Mouse (Mus musculus): ENCODE results near the gene Stxbp3. TPM values are rescaled to one million over a fixed set of nuclear protein-coding genes. Genes with fewer than 3 reads are reported as not detected.

Stxbp3 gene
- polyA plus RNA-seq, 1 experiment from 2014 or later = 21.4 TPM

DNA sequence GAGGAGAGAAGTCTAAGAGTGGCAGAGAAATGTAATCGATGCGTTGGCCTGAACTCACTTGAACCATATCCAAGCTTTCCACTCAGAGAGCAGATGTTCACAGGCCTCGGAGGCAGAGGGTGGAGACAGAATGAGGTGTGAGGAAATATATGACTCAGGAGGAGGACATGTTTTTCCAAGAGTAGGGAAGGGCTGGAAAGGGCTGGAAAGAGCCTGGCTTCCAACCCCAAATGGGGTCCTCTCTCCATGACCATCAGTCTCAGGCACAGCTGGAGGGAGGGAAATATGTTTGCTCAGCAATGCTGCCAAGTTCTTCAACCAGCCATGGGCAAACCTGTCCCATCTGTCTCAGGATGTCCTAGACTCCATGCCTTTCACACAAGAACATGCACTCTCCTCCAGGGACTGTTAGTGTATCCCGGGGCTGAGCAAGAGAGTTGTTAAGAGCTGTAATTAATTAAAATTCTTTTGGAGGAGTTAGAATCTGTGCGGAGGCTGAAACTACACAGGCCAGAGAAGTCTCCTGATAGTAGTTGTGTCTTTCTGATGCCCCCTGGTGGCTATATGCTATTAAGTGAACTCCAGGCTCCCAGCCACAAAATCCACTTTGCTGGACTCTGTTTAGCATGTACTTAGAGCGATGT, 69.5 kb downstream of the Stxbp3 start:
- no peaks in the 10 kb centered on the region for H3K4me1 ChIP-seq
- no peak overlapping the region for H3K4me2 ChIP-seq (replicated peaks)
- WGBS = 45% methylated on average over 6 of the region's 6 CpGs
- peak; percentile 66; the same call in 1 of the 2 replicates for ATAC-seq (ENCODE audit: low FRiP score, low read depth)
- H3K9ac ChIP-seq = no peak overlapping the region
- H3K27ac ChIP-seq = no peak overlapping the region
- no peaks in the 10 kb centered on the region for H3K27me3 ChIP-seq (replicated peaks)
- no peak overlapping the region for H3K4me3 ChIP-seq
- H3K36me3 ChIP-seq = no peaks in the 10 kb centered on the region
- H3K9me3 ChIP-seq = no peaks in the 10 kb centered on the region

DNA sequence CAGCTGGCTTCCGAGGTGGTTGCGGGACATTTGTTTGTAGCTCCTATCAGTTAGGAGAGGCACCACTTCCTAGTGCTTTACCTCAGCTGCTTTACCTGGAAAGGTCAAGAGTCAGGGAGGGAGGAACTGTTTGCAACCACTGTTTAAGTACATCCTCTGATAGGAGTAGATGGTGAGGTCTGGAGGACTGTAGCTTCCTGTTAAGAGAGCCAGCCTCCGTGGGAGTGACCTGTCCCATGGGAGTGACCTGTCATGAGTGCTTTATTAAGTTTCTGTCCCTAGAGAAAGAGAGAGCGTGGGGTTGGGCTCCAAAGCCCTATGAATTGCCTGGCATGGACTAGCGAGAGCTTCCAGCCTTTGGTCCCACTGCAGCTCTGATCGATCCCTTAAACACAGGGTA, 70.8 kb downstream of the Stxbp3 start:
- no peak for ATAC-seq (ENCODE audit: low FRiP score, low read depth)
- H3K36me3 ChIP-seq = no peaks in the 10 kb centered on the region
- H3K27ac ChIP-seq = no peak overlapping the region
- no peak overlapping the region for H3K4me3 ChIP-seq
- no peak overlapping the region for H3K9ac ChIP-seq
- H3K9me3 ChIP-seq = no peaks in the 10 kb centered on the region
- H3K4me2 ChIP-seq (replicated peaks) = no peak overlapping the region
- H3K4me1 ChIP-seq = no peaks in the 10 kb centered on the region
- no peaks in the 10 kb centered on the region for H3K27me3 ChIP-seq (replicated peaks)
- WGBS = 80% methylated on average over 6 of the region's 6 CpGs

DNA sequence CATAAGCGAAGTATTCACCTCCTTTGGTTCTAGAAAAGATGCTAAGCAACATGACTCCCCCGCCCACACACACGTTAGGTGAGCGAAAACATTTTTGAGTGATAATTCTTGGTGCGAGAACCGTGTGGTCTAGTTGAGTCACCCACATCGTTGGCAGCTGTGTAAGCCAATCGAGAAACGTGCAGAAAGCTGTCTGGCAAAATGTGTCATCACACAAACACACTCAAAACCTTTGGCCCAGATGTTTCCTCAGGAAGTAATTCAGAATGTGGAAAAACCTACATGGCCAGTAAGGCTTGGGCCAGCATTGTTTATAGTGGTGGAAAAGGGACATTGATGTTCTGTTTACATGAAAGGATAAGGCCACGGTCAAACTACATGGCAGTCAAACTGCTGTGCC, 72.9 kb downstream of the Stxbp3 start:
- no peaks in the 10 kb centered on the region for H3K27me3 ChIP-seq (replicated peaks)
- no peaks in the 10 kb centered on the region for H3K9me3 ChIP-seq
- no peak overlapping the region for H3K4me3 ChIP-seq
- no peak overlapping the region for H3K27ac ChIP-seq
- H3K4me1 ChIP-seq = no peaks in the 10 kb centered on the region
- H3K9ac ChIP-seq = no peak overlapping the region
- H3K4me2 ChIP-seq (replicated peaks) = no peak overlapping the region
- WGBS = 90% methylated on average over 10 of the region's 10 CpGs
- ATAC-seq (ENCODE audit: low FRiP score, low read depth) = no peak
- no peaks in the 10 kb centered on the region for H3K36me3 ChIP-seq

DNA sequence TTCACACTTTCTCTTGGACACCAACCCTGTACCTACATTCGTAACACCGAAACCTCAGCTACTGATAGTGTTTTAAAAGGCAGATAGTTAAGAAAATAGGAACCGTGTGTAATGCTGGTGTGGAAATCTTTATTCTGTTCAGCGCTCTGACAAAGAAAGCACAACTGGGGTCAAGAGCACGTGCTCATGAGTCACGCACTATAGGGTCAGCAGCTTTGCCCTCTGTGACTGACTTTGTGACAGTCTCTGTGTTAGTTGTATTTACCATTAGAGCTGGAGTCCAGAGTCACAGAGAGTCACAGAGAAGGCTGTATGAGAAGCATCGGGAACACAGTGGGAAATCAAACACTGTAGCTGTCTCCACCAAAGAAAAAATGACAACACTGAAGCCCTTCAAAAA, 73.4 kb downstream of the Stxbp3 start:
- Histone ChIP-seq H3K4me3 (no peak overlapping the region), H3K9me3 (no peaks in the 10 kb centered on the region), H3K4me2 (replicated peaks) (no peak overlapping the region), H3K27ac (no peak overlapping the region), H3K36me3 (no peaks in the 10 kb centered on the region), H3K27me3 (replicated peaks) (no peaks in the 10 kb centered on the region), H3K9ac (no peak overlapping the region), H3K4me1 (no peaks in the 10 kb centered on the region)
- no peak for ATAC-seq (ENCODE audit: low FRiP score, low read depth)
- 84% methylated on average over 7 of the region's 7 CpGs for WGBS

DNA sequence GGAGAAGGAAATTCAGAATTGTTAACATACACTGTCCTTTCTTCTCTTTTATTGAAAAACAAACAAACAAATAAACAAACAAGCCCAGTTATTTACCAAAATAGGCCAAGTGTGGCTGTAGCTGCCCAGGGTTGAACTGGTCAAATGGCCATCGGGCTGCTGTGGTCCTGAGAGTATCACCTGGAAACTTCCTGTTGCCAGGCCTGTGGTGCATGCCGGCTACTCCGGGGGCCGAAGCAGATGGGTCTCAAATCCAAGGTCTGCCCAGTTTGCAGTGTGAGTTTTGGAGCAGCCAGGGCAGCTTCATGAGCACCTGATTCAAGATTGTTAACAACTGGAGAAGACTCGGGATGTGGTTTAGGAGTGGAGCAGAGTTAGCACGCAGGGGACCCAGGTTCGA, 74.8 kb downstream of the Stxbp3 start:
- WGBS = 89% methylated on average over 7 of the region's 7 CpGs
- ATAC-seq (ENCODE audit: low FRiP score, low read depth) = no peak
- Histone ChIP-seq H3K36me3 (no peaks in the 10 kb centered on the region), H3K4me1 (no peaks in the 10 kb centered on the region), H3K9ac (no peak overlapping the region), H3K27me3 (replicated peaks) (no peaks in the 10 kb centered on the region), H3K9me3 (no peaks in the 10 kb centered on the region), H3K27ac (no peak overlapping the region), H3K4me3 (no peak overlapping the region), H3K4me2 (replicated peaks) (no peak overlapping the region)

DNA sequence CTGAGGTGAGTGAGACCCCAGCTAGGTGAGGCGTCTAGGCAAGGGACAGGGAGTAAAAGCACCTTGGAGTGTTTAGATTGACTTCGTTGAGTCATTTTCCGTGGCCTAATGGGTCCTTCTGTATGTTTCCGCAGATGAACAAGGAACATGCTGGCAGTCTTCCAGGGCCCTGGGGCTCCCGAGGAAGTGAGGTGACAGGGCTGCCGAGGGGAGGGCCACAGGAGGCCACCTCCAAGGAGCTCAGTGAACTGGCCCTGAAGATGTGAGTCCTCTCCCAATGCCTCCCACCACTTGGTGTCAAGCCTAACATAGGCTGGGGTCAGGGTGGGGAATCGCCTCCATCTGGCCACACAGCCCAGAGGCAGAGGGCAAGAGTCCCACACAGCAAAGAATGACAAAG, 75.3 kb downstream of the Stxbp3 start:
- no peak for ATAC-seq (ENCODE audit: low FRiP score, low read depth)
- Histone ChIP-seq H3K4me3 (no peak overlapping the region), H3K27me3 (replicated peaks) (no peaks in the 10 kb centered on the region), H3K36me3 (no peaks in the 10 kb centered on the region), H3K9me3 (no peaks in the 10 kb centered on the region), H3K4me2 (replicated peaks) (no peak overlapping the region), H3K27ac (no peak overlapping the region), H3K9ac (no peak overlapping the region), H3K4me1 (no peaks in the 10 kb centered on the region)
- WGBS = 63% methylated on average over 7 of the region's 7 CpGs

DNA sequence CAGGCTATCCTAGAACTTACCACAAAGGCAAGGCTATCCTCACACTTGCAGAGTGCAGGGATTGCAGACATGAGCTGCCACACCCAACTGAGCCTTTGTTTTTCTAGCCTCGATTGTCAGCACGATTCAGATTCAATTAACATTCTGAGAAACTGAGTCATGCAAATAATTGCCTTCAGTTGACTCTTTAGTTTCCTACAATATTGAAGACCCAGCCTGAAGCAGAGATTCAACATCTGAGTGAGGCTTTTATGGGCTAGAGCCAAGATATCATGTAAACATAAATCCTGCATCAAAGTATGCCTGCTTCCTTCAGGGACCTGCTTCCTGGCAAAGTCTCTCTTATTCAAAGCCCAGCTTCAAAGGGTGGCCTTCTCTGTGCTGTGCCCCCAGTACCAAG, 76.6 kb downstream of the Stxbp3 start:
- Histone ChIP-seq H3K27me3 (replicated peaks) (no peaks in the 10 kb centered on the region), H3K4me2 (replicated peaks) (no peak overlapping the region), H3K9me3 (no peaks in the 10 kb centered on the region), H3K4me1 (no peaks in the 10 kb centered on the region), H3K36me3 (no peaks in the 10 kb centered on the region), H3K9ac (no peak overlapping the region), H3K27ac (no peak overlapping the region), H3K4me3 (no peak overlapping the region)
- 79% methylated on average over 2 of the region's 2 CpGs for WGBS
- ATAC-seq (ENCODE audit: low FRiP score, low read depth) = no peak

DNA sequence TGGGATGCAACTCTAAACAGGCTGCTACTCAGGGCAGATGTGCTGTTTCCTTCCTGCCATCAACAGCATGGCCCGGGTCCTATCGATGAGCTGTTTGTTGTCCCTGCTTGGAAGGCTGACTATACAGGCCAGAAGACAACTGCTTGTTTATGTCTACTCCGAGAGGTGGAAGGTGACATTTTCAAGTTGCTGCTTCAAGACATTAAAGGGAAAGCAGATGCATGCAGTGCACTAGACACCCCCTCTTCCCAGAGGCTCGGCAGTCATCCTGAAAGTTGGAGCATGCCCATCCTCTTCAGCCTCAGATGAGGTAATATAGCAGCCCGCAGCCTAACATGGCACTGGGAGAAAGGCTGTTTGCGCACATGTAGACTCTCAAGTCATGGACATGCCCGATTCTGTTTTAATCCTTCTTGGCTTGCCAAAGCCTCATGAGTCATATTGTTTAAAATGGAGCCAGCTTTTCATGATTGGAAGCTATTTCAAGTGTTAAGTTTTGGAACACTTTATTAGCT, 77.7 kb downstream of the Stxbp3 start:
- H3K4me2 ChIP-seq (replicated peaks) = no peak overlapping the region
- H3K4me1 ChIP-seq = no peaks in the 10 kb centered on the region
- H3K4me3 ChIP-seq = no peak overlapping the region
- 83% methylated on average over 7 of the region's 7 CpGs for WGBS
- no peaks in the 10 kb centered on the region for H3K36me3 ChIP-seq
- H3K9ac ChIP-seq = no peak overlapping the region
- no peak overlapping the region for H3K27ac ChIP-seq
- H3K27me3 ChIP-seq (replicated peaks) = no peaks in the 10 kb centered on the region
- ATAC-seq (ENCODE audit: low FRiP score, low read depth) = no peak
- no peaks in the 10 kb centered on the region for H3K9me3 ChIP-seq

DNA sequence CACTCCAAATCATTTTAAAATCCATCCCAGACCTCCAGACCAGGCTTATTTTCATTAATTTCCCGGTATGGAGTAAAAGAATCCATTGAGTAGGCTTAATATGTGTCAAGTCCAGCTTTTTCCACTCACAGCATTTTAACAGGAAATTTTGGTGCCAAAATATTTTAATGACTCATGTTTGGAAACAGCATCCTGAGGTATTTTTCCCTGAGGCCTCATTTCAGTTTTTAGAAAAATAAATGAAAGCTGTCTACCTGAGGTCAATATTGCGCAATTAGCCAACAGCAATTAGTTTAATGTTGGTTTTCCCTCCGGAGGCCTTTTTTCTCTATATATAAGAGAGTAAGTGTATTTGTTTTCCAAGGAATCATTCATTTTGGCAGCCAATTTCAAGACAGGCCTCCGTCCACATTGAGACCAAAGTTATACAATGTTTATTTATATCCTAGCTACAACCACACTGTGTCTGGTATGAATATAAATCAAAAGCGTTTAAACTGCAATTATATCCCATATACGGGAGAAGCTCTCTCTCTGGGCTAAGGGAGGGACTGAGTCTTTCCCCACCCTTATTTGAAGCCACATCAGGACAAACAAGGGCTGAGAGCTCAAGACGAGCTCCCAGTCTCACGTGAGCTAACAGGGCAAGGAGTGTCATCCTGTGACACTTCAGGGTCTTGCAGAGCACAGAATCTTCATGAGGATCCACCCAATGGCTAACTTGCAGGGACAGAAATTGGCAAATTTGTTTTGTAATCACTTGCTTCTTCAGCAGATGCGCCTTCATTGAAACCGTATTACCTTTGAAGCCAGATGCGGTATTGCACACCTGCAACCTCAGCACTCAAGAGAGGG, 80.5 kb downstream of the Stxbp3 start:
- Histone ChIP-seq H3K27ac (no peak overlapping the region), H3K27me3 (replicated peaks) (no peaks in the 10 kb centered on the region), H3K36me3 (no peaks in the 10 kb centered on the region), H3K9ac (no peak overlapping the region), H3K4me1 (no peaks in the 10 kb centered on the region), H3K9me3 (no peaks in the 10 kb centered on the region), H3K4me3 (no peak overlapping the region), H3K4me2 (replicated peaks) (no peak overlapping the region)
- ATAC-seq (ENCODE audit: low FRiP score, low read depth) = no peak
- 81% methylated on average over 11 of the region's 11 CpGs for WGBS

DNA sequence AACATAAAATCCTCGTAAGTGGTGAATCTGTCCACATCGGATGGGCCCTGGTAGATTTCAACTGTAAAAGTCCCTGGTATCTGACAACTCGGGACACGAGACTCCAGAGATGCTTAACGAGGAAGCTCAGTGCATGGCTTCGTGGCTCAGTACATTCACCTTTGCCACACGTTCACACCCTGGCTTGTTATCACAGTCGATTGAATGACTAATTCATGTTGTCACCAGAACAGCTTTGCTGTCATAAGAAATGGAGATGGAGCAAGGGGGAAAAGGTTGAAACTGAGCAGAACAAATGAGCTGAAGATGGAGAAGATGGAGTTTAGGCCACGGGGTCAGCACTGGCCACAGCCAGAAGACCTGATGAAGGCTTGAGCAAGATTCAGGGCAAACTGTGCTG, 82.8 kb downstream of the Stxbp3 start:
- 85% methylated on average over 9 of the region's 9 CpGs for WGBS
- Histone ChIP-seq H3K9me3 (no peaks in the 10 kb centered on the region), H3K27me3 (replicated peaks) (no peaks in the 10 kb centered on the region), H3K27ac (no peak overlapping the region), H3K4me2 (replicated peaks) (no peak overlapping the region), H3K4me1 (no peaks in the 10 kb centered on the region), H3K9ac (no peak overlapping the region), H3K36me3 (no peaks in the 10 kb centered on the region), H3K4me3 (no peak overlapping the region)
- ATAC-seq (ENCODE audit: low FRiP score, low read depth) = no peak

DNA sequence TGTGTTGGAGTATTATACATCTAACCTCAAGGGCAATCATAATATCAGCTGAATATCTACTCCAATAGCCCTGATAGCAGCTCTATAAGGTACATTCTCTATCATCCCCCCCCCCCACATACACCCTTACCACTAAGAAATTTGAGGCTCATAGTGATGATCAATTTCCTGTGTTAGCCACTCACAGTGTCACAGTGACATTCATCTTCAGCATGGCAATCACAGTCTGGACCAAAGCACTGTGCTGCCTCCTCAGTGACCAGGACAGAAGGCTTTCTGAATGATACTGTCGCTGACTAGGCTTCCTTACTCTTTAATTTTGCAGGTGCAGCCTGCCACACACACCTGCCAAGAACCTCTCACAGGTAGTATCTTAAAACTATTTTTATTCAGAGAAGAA, 84.2 kb downstream of the Stxbp3 start:
- Histone ChIP-seq H3K4me1 (no peaks in the 10 kb centered on the region), H3K36me3 (no peaks in the 10 kb centered on the region), H3K9ac (no peak overlapping the region), H3K4me2 (replicated peaks) (no peak overlapping the region), H3K9me3 (no peaks in the 10 kb centered on the region), H3K27ac (no peak overlapping the region), H3K27me3 (replicated peaks) (no peaks in the 10 kb centered on the region), H3K4me3 (no peak overlapping the region)
- ATAC-seq (ENCODE audit: low FRiP score, low read depth) = no peak
- WGBS = 66% methylated on average over 1 of the region's 1 CpGs

DNA sequence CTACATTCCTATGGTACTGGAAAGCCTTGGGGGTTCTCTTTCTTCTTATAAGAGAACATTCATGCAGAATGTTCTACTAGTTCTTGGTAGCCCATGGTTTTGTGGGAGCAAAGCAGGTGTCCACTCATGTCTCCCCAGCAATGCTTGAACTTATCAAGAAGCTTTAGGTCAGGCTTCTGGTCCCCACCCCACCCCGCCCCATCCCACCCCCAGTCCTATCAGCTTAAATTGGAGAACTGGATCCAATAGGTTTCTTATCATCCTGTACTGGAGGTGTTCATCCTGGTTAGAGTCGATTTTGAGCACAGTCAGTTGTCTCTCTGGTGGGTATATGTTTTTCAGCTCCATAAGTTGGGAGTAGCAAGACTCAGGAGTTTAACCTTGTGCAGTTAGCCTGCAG, 84.8 kb downstream of the Stxbp3 start:
- no peaks in the 10 kb centered on the region for H3K36me3 ChIP-seq

DNA sequence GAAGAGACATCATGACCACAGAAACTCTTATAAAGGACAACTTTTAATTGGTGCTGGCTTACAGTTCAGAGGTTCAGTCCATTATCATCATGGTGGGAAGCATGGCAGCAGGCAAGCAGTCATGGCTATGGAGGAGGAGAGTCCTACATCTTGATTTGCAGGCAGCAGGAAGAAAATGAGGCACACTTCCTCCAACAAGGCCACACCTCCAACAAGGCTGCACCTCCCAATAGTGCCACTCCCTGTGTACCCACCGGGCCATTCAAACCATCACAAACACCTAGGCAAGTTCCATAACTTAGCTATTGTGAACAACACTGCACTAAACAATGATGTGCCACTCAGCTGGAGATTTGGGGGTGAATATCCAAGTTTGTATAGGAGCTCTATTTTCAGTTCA, 85.8 kb downstream of the Stxbp3 start:
- H3K27me3 ChIP-seq (replicated peaks) = no peaks in the 10 kb centered on the region
- H3K4me1 ChIP-seq = no peaks in the 10 kb centered on the region
- H3K36me3 ChIP-seq = no peaks in the 10 kb centered on the region
- no peak for ATAC-seq (ENCODE audit: low FRiP score, low read depth)
- 89% methylated on average over 1 of the region's 1 CpGs for WGBS
- no peak overlapping the region for H3K4me3 ChIP-seq
- H3K27ac ChIP-seq = no peak overlapping the region
- no peaks in the 10 kb centered on the region for H3K9me3 ChIP-seq
- no peak overlapping the region for H3K9ac ChIP-seq
- H3K4me2 ChIP-seq (replicated peaks) = no peak overlapping the region

More for the DNA sequence above, 84.8 kb downstream of the Stxbp3 start:
- Histone ChIP-seq H3K9ac (no peak overlapping the region), H3K4me2 (replicated peaks) (no peak overlapping the region), H3K27ac (no peak overlapping the region), H3K4me3 (no peak overlapping the region), H3K9me3 (no peaks in the 10 kb centered on the region), H3K27me3 (replicated peaks) (no peaks in the 10 kb centered on the region), H3K4me1 (no peaks in the 10 kb centered on the region)
- no peak for ATAC-seq (ENCODE audit: low FRiP score, low read depth)
- 81% methylated on average over 2 of the region's 2 CpGs for WGBS
